7 mouse cellular contexts compared by ENCODE assay signal in the genomic region with DNA sequence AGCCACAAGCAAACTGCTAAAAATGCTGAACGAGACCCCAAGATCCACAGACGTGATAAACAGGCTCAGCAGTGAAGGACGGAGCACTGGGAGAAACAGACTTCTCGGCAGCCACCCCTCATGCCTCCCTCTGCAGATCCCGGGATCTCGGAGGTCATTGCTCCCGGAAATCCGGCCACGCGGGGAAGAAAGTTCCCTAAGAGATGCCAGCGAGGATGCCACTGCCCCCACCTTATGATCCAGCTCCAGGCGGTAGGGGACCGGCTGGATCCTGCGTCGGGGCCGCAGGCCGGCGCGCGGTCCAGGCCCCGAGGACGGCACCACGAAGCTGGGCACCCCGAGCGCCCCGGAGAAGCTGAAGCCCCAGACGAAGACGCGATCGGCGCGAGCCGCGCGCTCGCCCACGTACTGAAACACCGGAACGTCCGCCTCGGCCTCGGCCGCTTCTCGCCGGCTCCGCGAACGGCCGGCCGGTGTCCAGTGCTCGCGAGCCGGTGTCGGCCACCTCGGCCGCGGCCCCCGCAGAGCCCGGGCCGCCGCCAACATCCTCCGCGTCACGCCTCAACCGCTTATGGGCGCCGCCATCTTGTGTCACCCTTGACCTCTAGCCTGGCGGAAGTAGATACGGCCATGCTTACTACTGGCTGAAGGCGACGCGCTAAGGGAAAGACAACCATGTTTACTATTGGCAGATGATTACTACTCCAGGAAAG. TPM values are rescaled to one million over a fixed set of nuclear protein-coding genes. Genes with fewer than 3 reads are reported as not detected.
DNase-seq lines count a peak whose midpoint lies in the region; ATAC-seq lines count a peak whose summit lies in the region.

A gene (minus strand): TSS at position 606 of the 713 bp plus-strand sequence.

- peak; percentile 82 for ATAC-seq in embryonic facial prominence, embryonic 11.5 days (replicated peaks; ENCODE audit: insufficient number of reproducible peaks, low FRiP score, low TSS enrichment, low read depth)
- ATAC-seq in limb, embryonic 11.5 days (ENCODE audit: insufficient number of reproducible peaks, low FRiP score, low TSS enrichment, low read depth) = peak; percentile 74; the same call in 1 of the 2 replicates
- peak; percentile 88 for ATAC-seq in midbrain, embryonic 14.5 days (ENCODE audit: low FRiP score, low TSS enrichment)

- under 1% methylated on average over 72 of the region's 72 CpGs for WGBS in embryonic facial prominence, embryonic 11.5 days
- WGBS in limb, embryonic 11.5 days = under 1% methylated on average over 72 of the region's 72 CpGs
- under 1% methylated on average over 72 of the region's 72 CpGs for WGBS in midbrain, embryonic 14.5 days

- H3K9me3 ChIP-seq in embryonic facial prominence, embryonic 11.5 days (replicated peaks; ENCODE audit: control insufficient read depth, low read length) = no peaks in the 10 kb centered on the region
- no peaks in the 10 kb centered on the region for H3K9me3 ChIP-seq in limb, embryonic 11.5 days (ENCODE audit: control insufficient read depth, low read length)
- no peaks in the 10 kb centered on the region for H3K9me3 ChIP-seq in midbrain, embryonic 14.5 days (ENCODE audit: control insufficient read depth, low read length)

- H3K4me3 ChIP-seq in embryonic facial prominence, embryonic 11.5 days (ENCODE audit: low read depth, low read length) = peak within 1 kb of the TSS; percentile 97
- peak within 1 kb of the TSS; percentile 95 for H3K4me3 ChIP-seq in limb, embryonic 11.5 days (ENCODE audit: low read depth, low read length)
- peak within 1 kb of the TSS; percentile 80 for H3K4me3 ChIP-seq in midbrain, embryonic 14.5 days (replicated peaks; ENCODE audit: low read depth, low read length)

- no peaks in the 10 kb centered on the region for H3K4me1 ChIP-seq in embryonic facial prominence, embryonic 11.5 days (ENCODE audit: control insufficient read depth, insufficient read depth, low read length)
- H3K4me1 ChIP-seq in limb, embryonic 11.5 days (ENCODE audit: control insufficient read depth, insufficient read depth, low read length) = peaks cover 5% of the 10 kb centered on the region; the same call in 1 of the 2 replicates
- peaks cover 8% of the 10 kb centered on the region; the same call in 1 of the 2 replicates for H3K4me1 ChIP-seq in midbrain, embryonic 14.5 days (ENCODE audit: control insufficient read depth, insufficient read depth, low read length)

- peak within 1 kb of the TSS; percentile 57; the same call in 1 of the 2 replicates for H3K27ac ChIP-seq in embryonic facial prominence, embryonic 11.5 days (replicated peaks; ENCODE audit: low read depth, low read length)
- H3K27ac ChIP-seq in limb, embryonic 11.5 days (replicated peaks; ENCODE audit: low read depth, low read length) = peak within 1 kb of the TSS; percentile 60
- peak within 1 kb of the TSS; percentile 71 for H3K27ac ChIP-seq in midbrain, embryonic 14.5 days (replicated peaks; ENCODE audit: low read depth, low read length)

- H3K4me2 ChIP-seq in embryonic facial prominence, embryonic 11.5 days (ENCODE audit: low read depth, low read length) = peak within 1 kb of the TSS; percentile 78
- H3K4me2 ChIP-seq in limb, embryonic 11.5 days (ENCODE audit: low read depth, severe bottlenecking) = peak within 1 kb of the TSS; percentile 89
- H3K4me2 ChIP-seq in midbrain, embryonic 14.5 days (ENCODE audit: low read length) = peak within 1 kb of the TSS; percentile 66

- H3K36me3 ChIP-seq in embryonic facial prominence, embryonic 11.5 days (replicated peaks; ENCODE audit: control insufficient read depth, insufficient read depth, low read depth, low read length) = no peaks in the 10 kb centered on the region
- H3K36me3 ChIP-seq in limb, embryonic 11.5 days (ENCODE audit: control insufficient read depth, insufficient read depth, low read length) = peaks cover 2% of the 10 kb centered on the region; the same call in 1 of the 2 replicates
- 0 out of 2 replicates have a peak, but pooled peaks cover 2% of the 10 kb centered on the region for H3K36me3 ChIP-seq in midbrain, embryonic 14.5 days (ENCODE audit: control insufficient read depth, insufficient read depth, low read length)

- peak within 1 kb of the TSS; percentile 81 for H3K9ac ChIP-seq in embryonic facial prominence, embryonic 11.5 days (replicated peaks; ENCODE audit: low read length)
- H3K9ac ChIP-seq in limb, embryonic 11.5 days (ENCODE audit: low read length) = peak within 1 kb of the TSS; percentile 74
- peak within 1 kb of the TSS; percentile 57 for H3K9ac ChIP-seq in midbrain, embryonic 14.5 days (replicated peaks; ENCODE audit: low read length)

- DNase-seq in adrenal gland, postnatal 14 days = peak; percentile 91
- DNase-seq in embryonic facial prominence, embryonic 11.5 days (ENCODE audit: low spot score) = peak; percentile 93
- DNase-seq in heart, adult 11 months = peak; percentile 98
- peak; percentile 88 for DNase-seq in kidney, adult 18-20 months
- DNase-seq in limb, embryonic 11.5 days (ENCODE audit: low spot score) = peak; percentile 86
- peak; percentile 94 for DNase-seq in midbrain, embryonic 14.5 days
- DNase-seq in spleen, adult 18-20 months = peak; percentile 65 to 79

- H3K27me3 ChIP-seq in embryonic facial prominence, embryonic 11.5 days (ENCODE audit: control insufficient read depth, insufficient read depth, low read length) = no peaks in the 10 kb centered on the region
- no peaks in the 10 kb centered on the region for H3K27me3 ChIP-seq in limb, embryonic 11.5 days (ENCODE audit: control insufficient read depth, insufficient read depth, low read length)
- H3K27me3 ChIP-seq in midbrain, embryonic 14.5 days (ENCODE audit: control insufficient read depth, insufficient read depth, low read length) = no peaks in the 10 kb centered on the region

RNA-seq across cellular contexts. Expression of the gene that starts here (rescaled TPM):
- 27.6 and 27.7 TPM in 2 replicates for total RNA-seq in adrenal gland, postnatal 14 days (2021)
- polyA plus RNA-seq in embryonic facial prominence, embryonic 11.5 days (2014; fragmentation: Nextera tagmentation; extraction: Ambion mirVana) = 28.0 and 31.7 TPM in 2 replicates
- polyA plus RNA-seq in limb, embryonic 11.5 days (2014; fragmentation: Nextera tagmentation; extraction: Ambion mirVana) = 32.7 and 35.8 TPM in 2 replicates
- 16.2 and 22.8 TPM in 2 replicates for polyA plus RNA-seq in midbrain, embryonic 14.5 days (2014; fragmentation: Nextera tagmentation; extraction: Ambion mirVana)

Comparison
In these comparisons a context has a peak if more than half of its experiments do, and no peak if none do; other contexts are left out.
1. Peak in every context shown above with its lines: DNase-seq, ATAC-seq, H3K4me3 ChIP-seq and H3K27ac ChIP-seq.